11 mouse cellular contexts compared by ENCODE assay signal in the genomic region with DNA sequence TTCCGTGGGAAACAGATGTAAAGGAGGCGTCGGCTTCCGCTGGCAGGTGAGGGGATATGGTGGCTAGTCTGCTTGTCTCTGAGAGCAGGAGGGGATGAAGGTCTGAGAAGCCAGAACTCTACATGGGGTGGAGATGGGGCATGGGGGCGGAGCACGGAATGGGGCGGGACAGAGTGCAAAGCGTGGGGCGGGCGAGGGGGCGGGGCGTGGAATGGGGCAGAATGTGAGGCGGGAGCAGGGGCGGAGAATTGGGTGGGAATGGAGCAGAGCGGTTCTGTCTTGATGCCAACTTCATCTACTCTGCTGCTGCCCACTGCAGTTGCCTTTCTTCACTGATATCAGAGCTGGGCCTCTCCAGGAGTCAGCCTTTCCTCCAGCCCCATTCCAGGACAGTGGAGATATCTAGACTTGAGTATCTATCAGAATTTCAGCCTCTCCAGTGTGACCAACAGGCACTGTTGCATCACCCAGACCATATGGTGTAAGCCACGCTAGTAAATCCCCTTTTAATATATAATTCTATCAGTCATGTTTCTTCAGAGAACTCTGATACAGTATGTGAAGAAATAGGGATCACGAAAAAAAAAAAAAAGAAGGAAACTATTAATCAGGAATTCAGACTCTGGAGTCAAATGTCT. TPM values are rescaled to one million over a fixed set of nuclear protein-coding genes. Genes with fewer than 3 reads are reported as not detected.
DNase-seq lines count a peak whose midpoint lies in the region; ATAC-seq and TF ChIP-seq lines count a peak whose summit lies in the region.
"Had no signal": no experiment of that assay in that cellular context is flagged by ENCODE, and none has a peak within 500 bp of the region (broad histone marks: within the 10 kb centered on the region; RNA-seq: fewer than 3 reads in every experiment).

No protein-coding gene starts in this region.

- no peak overlapping the region for H3K4me3 ChIP-seq in lung, embryonic 14.5 days (ENCODE audit: low read depth, low read length)
- no peak overlapping the region for H3K4me3 ChIP-seq in embryonic facial prominence, embryonic 14.5 days (ENCODE audit: low read depth, low read length)
- H3K4me3 ChIP-seq in liver, embryonic 12.5 days, result no peak overlapping the region

- DNase-seq in lung, embryonic 14.5 days, result peak; percentile 33
- no peak for DNase-seq in lung, postnatal 25 days (ENCODE audit: low spot score)
- DNase-seq in embryonic facial prominence, embryonic 14.5 days (ENCODE audit: low spot score), result no peak
- peak; percentile 39 for DNase-seq in thymus, postnatal 14 days
- no peak for DNase-seq in frontal cortex, postnatal 25 days (ENCODE audit: low spot score in 2 of 2)
- DNase-seq in adipocyte (ENCODE audit: low spot score), result no peak
- DNase-seq: heart, postnatal 14 days; midbrain, embryonic 14.5 days; retina, postnatal 1 day had no signal

- no peaks in the 10 kb centered on the region for H3K4me1 ChIP-seq in lung, embryonic 14.5 days (ENCODE audit: insufficient read depth)
- 0 out of 2 replicates have a peak, but pooled peaks cover 4% of the 10 kb centered on the region for H3K4me1 ChIP-seq in embryonic facial prominence, embryonic 14.5 days (ENCODE audit: control insufficient read depth, insufficient read depth, low read length)
- peaks cover 9% of the 10 kb centered on the region for H3K4me1 ChIP-seq in liver, embryonic 12.5 days

- H3K27ac ChIP-seq in lung, embryonic 14.5 days (ENCODE audit: low read depth), result no peak overlapping the region
- no peak overlapping the region for H3K27ac ChIP-seq in embryonic facial prominence, embryonic 14.5 days (replicated peaks; ENCODE audit: low read depth, low read length)
- H3K27ac ChIP-seq in liver, embryonic 12.5 days, result no peak overlapping the region

- no peak for TF ChIP-seq CTCF in lung, embryonic 14.5 days (IDR thresholded peaks at IDR 0.05; ENCODE audit: low read depth)

- WGBS in lung, embryonic 14.5 days, result 36% methylated on average over 17 of the region's 17 CpGs
- 47% methylated on average over 17 of the region's 17 CpGs for WGBS in embryonic facial prominence, embryonic 14.5 days
- WGBS in liver, embryonic 12.5 days (ENCODE audit: insufficient replicate concordance), result 30% methylated on average over 17 of the region's 17 CpGs

- 0 out of 2 replicates have a peak overlapping the region, but pooled peaks have one; percentile 18 for H3K4me2 ChIP-seq in lung, embryonic 14.5 days
- no peak overlapping the region for H3K4me2 ChIP-seq in embryonic facial prominence, embryonic 14.5 days (ENCODE audit: low read depth, low read length)
- peak overlapping the region; percentile 28; the same call in 1 of the 2 replicates for H3K4me2 ChIP-seq in liver, embryonic 12.5 days

- no peaks in the 10 kb centered on the region for H3K36me3 ChIP-seq in lung, embryonic 14.5 days (ENCODE audit: insufficient read depth)
- H3K36me3 ChIP-seq in embryonic facial prominence, embryonic 14.5 days (ENCODE audit: control insufficient read depth, insufficient read depth, low read length), result no peaks in the 10 kb centered on the region
- no peaks in the 10 kb centered on the region for H3K36me3 ChIP-seq in liver, embryonic 12.5 days

- H3K9ac ChIP-seq in lung, embryonic 14.5 days, result no peak overlapping the region
- H3K9ac ChIP-seq in embryonic facial prominence, embryonic 14.5 days (ENCODE audit: low read depth, low read length), result no peak overlapping the region
- no peak overlapping the region for H3K9ac ChIP-seq in liver, embryonic 12.5 days

- peak; percentile 58; the same call in 1 of the 2 replicates for ATAC-seq in lung, embryonic 14.5 days (ENCODE audit: insufficient read depth)
- 0 out of 2 replicates have a peak, but pooled peaks have one; percentile 12 for ATAC-seq in embryonic facial prominence, embryonic 14.5 days (ENCODE audit: low read depth)
- ATAC-seq in liver, embryonic 12.5 days, result peak; percentile 71
- ATAC-seq: forebrain, embryonic 16.5 days had no signal

- no peaks in the 10 kb centered on the region for H3K27me3 ChIP-seq in lung, embryonic 14.5 days (ENCODE audit: insufficient read depth, low read length)
- no peaks in the 10 kb centered on the region for H3K27me3 ChIP-seq in embryonic facial prominence, embryonic 14.5 days (replicated peaks; ENCODE audit: control insufficient read depth, insufficient read depth, low read length)
- 0 out of 2 replicates have a peak, but pooled peaks cover 10% of the 10 kb centered on the region for H3K27me3 ChIP-seq in liver, embryonic 12.5 days (replicated peaks)

- H3K9me3 ChIP-seq in lung, embryonic 14.5 days (ENCODE audit: low read depth, low read length), result no peaks in the 10 kb centered on the region
- H3K9me3 ChIP-seq in embryonic facial prominence, embryonic 14.5 days (ENCODE audit: control insufficient read depth, low read length), result no peaks in the 10 kb centered on the region
- H3K9me3 ChIP-seq in liver, embryonic 12.5 days (replicated peaks), result no peaks in the 10 kb centered on the region

RNA-seq across cellular contexts. Expression of gene Myl7, which starts 21.9 kb away (rescaled TPM):
- 21.4 and 344 TPM in 2 replicates for polyA plus RNA-seq in lung, embryonic 14.5 days (2014; fragmentation: Nextera tagmentation; extraction: Ambion mirVana)
- polyA plus RNA-seq in embryonic facial prominence, embryonic 14.5 days (2014; fragmentation: Nextera tagmentation; extraction: Ambion mirVana), result 0.63 and 1.5 TPM in 2 replicates
- 21.8 and 22.5 TPM in 2 replicates for polyA plus RNA-seq in liver, embryonic 12.5 days (2016; fragmentation: Nextera tagmentation; extraction: Ambion mirVana)
- polyA plus RNA-seq: forebrain, embryonic 16.5 days; midbrain, embryonic 14.5 days had no signal

RNA-seq across cellular contexts. Expression of gene Gck, which starts 29.4 kb away (rescaled TPM):
- 0.84 and 1.9 TPM in 2 replicates for polyA plus RNA-seq in lung, embryonic 14.5 days (2014; fragmentation: Nextera tagmentation; extraction: Ambion mirVana)
- polyA plus RNA-seq in embryonic facial prominence, embryonic 14.5 days (2014; fragmentation: Nextera tagmentation; extraction: Ambion mirVana), result 1.0 and 2.3 TPM in 2 replicates
- 0.31 and 0.37 TPM in 2 replicates for polyA plus RNA-seq in liver, embryonic 12.5 days (2016; fragmentation: Nextera tagmentation; extraction: Ambion mirVana)

RNA-seq across cellular contexts. Expression of gene Ykt6, which starts 35.1 kb away (rescaled TPM):
- 25.0 and 26.1 TPM in 2 replicates for polyA plus RNA-seq in lung, embryonic 14.5 days (2014; fragmentation: Nextera tagmentation; extraction: Ambion mirVana)
- polyA plus RNA-seq in embryonic facial prominence, embryonic 14.5 days (2014; fragmentation: Nextera tagmentation; extraction: Ambion mirVana), result 30.9 and 33.1 TPM in 2 replicates
- polyA plus RNA-seq in liver, embryonic 12.5 days (2016; fragmentation: Nextera tagmentation; extraction: Ambion mirVana), result 25.2 and 25.7 TPM in 2 replicates

RNA-seq across cellular contexts. Expression of gene Pold2, which starts 42.4 kb away (rescaled TPM):
- polyA plus RNA-seq in lung, embryonic 14.5 days (2014; fragmentation: Nextera tagmentation; extraction: Ambion mirVana), result 148 and 156 TPM in 2 replicates
- 83.2 and 98.3 TPM in 2 replicates for polyA plus RNA-seq in embryonic facial prominence, embryonic 14.5 days (2014; fragmentation: Nextera tagmentation; extraction: Ambion mirVana)
- polyA plus RNA-seq in liver, embryonic 12.5 days (2016; fragmentation: Nextera tagmentation; extraction: Ambion mirVana), result 105 TPM in 2 replicates

RNA-seq across cellular contexts. Expression of gene Aebp1, which starts 58.7 kb away (rescaled TPM):
- 30.8 and 32.5 TPM in 2 replicates for polyA plus RNA-seq in lung, embryonic 14.5 days (2014; fragmentation: Nextera tagmentation; extraction: Ambion mirVana)
- polyA plus RNA-seq in embryonic facial prominence, embryonic 14.5 days (2014; fragmentation: Nextera tagmentation; extraction: Ambion mirVana), result 68.8 and 73.6 TPM in 2 replicates
- polyA plus RNA-seq in liver, embryonic 12.5 days (2016; fragmentation: Nextera tagmentation; extraction: Ambion mirVana), result 8.5 and 9.6 TPM in 2 replicates

Comparison
In these comparisons a context has a peak if more than half of its experiments do, and no peak if none do; other contexts are left out.
1. DNase-seq: peak in lung, embryonic 14.5 days (single experiment) and thymus, postnatal 14 days (single experiment); none in lung, postnatal 25 days (single experiment), embryonic facial prominence, embryonic 14.5 days (single experiment), frontal cortex, postnatal 25 days (0 of 2) and adipocyte (single experiment).
2. ATAC-seq: peak in every context shown above with its lines; median percentile 71 in liver, embryonic 12.5 days; 58 in lung, embryonic 14.5 days; 12 in embryonic facial prominence, embryonic 14.5 days.